Mouse (Mus musculus): ENCODE measurements around the gene Ap2s1. TPM values are rescaled to one million over a fixed set of nuclear protein-coding genes. Genes with fewer than 3 reads are reported as not detected.

The Ap2s1 gene
- polyA plus RNA-seq (2014; fragmentation: Illumina TruSeq; extraction: RNeasy Lipid Tissue Mini Kit (QIAGEN cat#74804); ENCODE audit: low read depth, low replicate concordance): 42.6 TPM

GRCm38 (mm10) chr7:16738073-16738696 lies at the start of gene Ap2s1:
Gene Ap2s1, plus strand, starts transcription at chr7:16738410.

GRCm38 (mm10) chr7:16721629-16722028 lies 16.6 kb upstream of the Ap2s1 start, which contains the start of gene Ceacam9:
Gene Ceacam9, plus strand, starts transcription at chr7:16721929.

GRCm38 (mm10) chr7:16780825-16781554 lies 42.8 kb downstream of the Ap2s1 start, which contains the start of gene Slc1a5:
Gene Slc1a5, plus strand, starts transcription at chr7:16781340.

Other genes with a start within 250 kb of the Ap2s1 start
- gene Arhgap35, start 123.4 kb upstream of the Ap2s1 start, polyA plus RNA-seq (2014; fragmentation: Illumina TruSeq; extraction: RNeasy Lipid Tissue Mini Kit (QIAGEN cat#74804); ENCODE audit: low read depth, low replicate concordance): 18.5 TPM
- gene Ceacam15, start 62.7 kb upstream of the Ap2s1 start, polyA plus RNA-seq (2014; fragmentation: Illumina TruSeq; extraction: RNeasy Lipid Tissue Mini Kit (QIAGEN cat#74804); ENCODE audit: low read depth, low replicate concordance): not detected
- gene Ceacam9, start 16.5 kb upstream of the Ap2s1 start, polyA plus RNA-seq (2014; fragmentation: Illumina TruSeq; extraction: RNeasy Lipid Tissue Mini Kit (QIAGEN cat#74804); ENCODE audit: low read depth, low replicate concordance): not detected
- gene Slc1a5, start 42.9 kb downstream of the Ap2s1 start, polyA plus RNA-seq (2014; fragmentation: Illumina TruSeq; extraction: RNeasy Lipid Tissue Mini Kit (QIAGEN cat#74804); ENCODE audit: low read depth, low replicate concordance): 0.87 TPM
- 7.9 TPM for gene Strn4, start 77.5 kb downstream of the Ap2s1 start, polyA plus RNA-seq (2014; fragmentation: Illumina TruSeq; extraction: RNeasy Lipid Tissue Mini Kit (QIAGEN cat#74804); ENCODE audit: low read depth, low replicate concordance)
- 4.2 TPM for gene Fkrp, start 78.3 kb downstream of the Ap2s1 start, polyA plus RNA-seq (2014; fragmentation: Illumina TruSeq; extraction: RNeasy Lipid Tissue Mini Kit (QIAGEN cat#74804); ENCODE audit: low read depth, low replicate concordance)
- 0.56 TPM for gene Prkd2, start 104.5 kb downstream of the Ap2s1 start, polyA plus RNA-seq (2014; fragmentation: Illumina TruSeq; extraction: RNeasy Lipid Tissue Mini Kit (QIAGEN cat#74804); ENCODE audit: low read depth, low replicate concordance)
- 0.24 TPM for gene Dact3, start 136.9 kb downstream of the Ap2s1 start, polyA plus RNA-seq (2014; fragmentation: Illumina TruSeq; extraction: RNeasy Lipid Tissue Mini Kit (QIAGEN cat#74804); ENCODE audit: low read depth, low replicate concordance)
- not detected for gene Gng8, start 153.4 kb downstream of the Ap2s1 start, polyA plus RNA-seq (2014; fragmentation: Illumina TruSeq; extraction: RNeasy Lipid Tissue Mini Kit (QIAGEN cat#74804); ENCODE audit: low read depth, low replicate concordance)
- not detected for gene Ptgir, start 168.1 kb downstream of the Ap2s1 start, polyA plus RNA-seq (2014; fragmentation: Illumina TruSeq; extraction: RNeasy Lipid Tissue Mini Kit (QIAGEN cat#74804); ENCODE audit: low read depth, low replicate concordance)
- gene Calm3, start 185.7 kb downstream of the Ap2s1 start, polyA plus RNA-seq (2014; fragmentation: Illumina TruSeq; extraction: RNeasy Lipid Tissue Mini Kit (QIAGEN cat#74804); ENCODE audit: low read depth, low replicate concordance): 12.5 TPM
- gene Pnmal2, start 206.3 kb downstream of the Ap2s1 start, polyA plus RNA-seq (2014; fragmentation: Illumina TruSeq; extraction: RNeasy Lipid Tissue Mini Kit (QIAGEN cat#74804); ENCODE audit: low read depth, low replicate concordance): not detected
- not detected for gene Pnmal1, start 221.3 kb downstream of the Ap2s1 start, polyA plus RNA-seq (2014; fragmentation: Illumina TruSeq; extraction: RNeasy Lipid Tissue Mini Kit (QIAGEN cat#74804); ENCODE audit: low read depth, low replicate concordance)
- not detected for gene Gm42372, start 244.7 kb downstream of the Ap2s1 start, polyA plus RNA-seq (2014; fragmentation: Illumina TruSeq; extraction: RNeasy Lipid Tissue Mini Kit (QIAGEN cat#74804); ENCODE audit: low read depth, low replicate concordance)

Data from liver, adult 10 weeks (tissue).